In the genomic region with DNA sequence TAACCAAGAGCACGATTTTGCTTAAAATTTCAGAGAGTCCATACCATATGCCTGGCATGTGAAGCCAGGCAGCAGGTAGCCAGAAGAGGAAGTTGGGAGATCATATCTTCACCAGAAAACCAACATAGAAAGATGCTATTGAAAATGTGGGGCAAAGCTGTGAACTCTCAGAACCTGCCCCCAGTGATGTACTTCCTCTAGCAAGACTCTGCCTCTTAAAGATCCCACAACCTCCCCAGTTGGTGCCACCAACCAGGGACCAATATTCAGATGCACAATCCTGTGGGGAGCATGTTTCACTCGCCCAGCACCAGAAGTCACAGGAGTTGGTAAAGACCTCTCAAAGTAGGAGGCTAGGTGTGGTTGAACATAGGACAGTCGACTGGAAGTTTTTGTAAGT, we compare ENCODE assay signal across 10 mouse cellular contexts.
"Had no signal": no experiment of that assay in that cellular context is flagged by ENCODE, and none has a peak within 500 bp of the region (broad histone marks: within the 10 kb centered on the region; RNA-seq: fewer than 3 reads in every experiment).

No protein-coding gene starts in this region.

- DNase-seq: kidney, adult 18-20 months; kidney, adult 9 months; kidney, postnatal 25 days; layer of hippocampus, postnatal 36 days; liver, embryonic 13.5 days; lung, adult 2 months; lung, postnatal 14 days; lung, postnatal 4 days; midbrain, embryonic 14.5 days; retina, postnatal 1 day had no signal
